Mouse (Mus musculus): ENCODE measurements around the gene Nsl1.

- no peak for TF ChIP-seq CTCF (IDR thresholded peaks at IDR 0.05)
- TF ChIP-seq POLR2A (IDR thresholded peaks at IDR 0.05; ENCODE audit: insufficient read depth, low read depth, low read length) = no peak
Measured at GRCm38 (mm10) chr1:191099114-191099513, 36.3 kb downstream of the Nsl1 start.

Measured in heart, adult 2 months (tissue).